Mouse (Mus musculus): Measurements from ENCODE around the gene Cyp17a1. TPM values are rescaled to one million over a fixed set of nuclear protein-coding genes. Genes with fewer than 3 reads are reported as not detected.

Gene Cyp17a1
- polyA plus RNA-seq, 1 experiment, result not detected

DNA sequence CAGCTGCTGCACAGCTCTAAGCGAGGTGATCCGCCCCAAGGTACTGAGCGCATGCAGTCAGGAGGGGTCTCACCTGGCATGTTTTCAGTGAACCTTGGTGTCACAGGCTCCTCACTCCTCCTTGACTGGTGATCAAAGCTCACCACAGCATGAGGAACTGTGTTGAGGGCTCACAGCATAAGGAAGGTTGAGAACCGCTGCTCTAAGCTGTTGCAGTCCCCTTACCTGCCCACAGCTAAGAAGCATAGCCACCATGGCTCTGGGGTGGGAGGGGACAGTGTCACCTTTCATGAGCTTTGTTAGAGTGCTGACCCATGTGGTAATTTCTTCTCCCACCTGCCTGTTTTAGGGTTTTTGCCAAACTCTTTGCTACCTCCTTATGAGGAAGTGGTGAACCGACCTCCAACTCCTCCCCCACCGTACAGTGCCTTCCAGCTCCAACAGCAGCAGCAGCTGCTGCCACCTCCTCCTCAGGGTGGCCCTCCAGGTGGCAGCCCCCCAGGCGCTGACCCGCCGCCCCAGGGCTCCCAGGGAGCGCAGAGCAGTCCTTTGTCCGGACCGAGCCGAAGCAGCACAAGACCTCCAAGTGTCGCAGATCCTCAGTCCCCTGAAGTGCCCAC, 19.2 kb downstream of the Cyp17a1 start:
- no peak for DNase-seq (ENCODE audit: low read depth)
- TF ChIP-seq CTCF (IDR thresholded peaks at IDR 0.05; ENCODE audit: borderline replicate concordance, extremely low read depth, insufficient read depth, insufficient read length), result no peak
- no peak for TF ChIP-seq POLR2A (IDR thresholded peaks at IDR 0.05; ENCODE audit: borderline replicate concordance, extremely low read depth, insufficient read depth, insufficient read length, poor library complexity, severe bottlenecking)

DNA sequence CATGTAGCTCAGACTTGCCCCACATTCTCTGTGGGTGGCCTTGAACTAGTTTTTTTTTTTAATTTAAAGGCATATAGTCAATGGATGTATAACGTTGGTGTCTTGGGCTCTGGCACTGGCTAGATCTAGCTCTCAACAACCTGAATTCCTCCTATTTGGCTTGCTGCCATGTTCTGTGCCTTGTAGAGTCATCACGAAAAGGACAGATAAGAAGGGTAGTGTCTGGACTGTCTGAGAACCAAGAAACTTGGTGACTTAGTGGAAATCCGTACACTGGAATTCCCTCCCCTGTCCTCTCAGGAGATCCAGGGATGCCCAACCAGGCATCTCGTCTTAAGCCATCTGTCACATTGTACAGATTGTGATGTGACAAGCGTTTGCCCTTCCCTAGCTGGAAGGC, 19.8 kb downstream of the Cyp17a1 start:
- TF ChIP-seq POLR2A (IDR thresholded peaks at IDR 0.05; ENCODE audit: borderline replicate concordance, extremely low read depth, insufficient read depth, insufficient read length, poor library complexity, severe bottlenecking), result no peak
- TF ChIP-seq CTCF (IDR thresholded peaks at IDR 0.05; ENCODE audit: borderline replicate concordance, extremely low read depth, insufficient read depth, insufficient read length), result no peak
- DNase-seq (ENCODE audit: low read depth), result no peak

DNA sequence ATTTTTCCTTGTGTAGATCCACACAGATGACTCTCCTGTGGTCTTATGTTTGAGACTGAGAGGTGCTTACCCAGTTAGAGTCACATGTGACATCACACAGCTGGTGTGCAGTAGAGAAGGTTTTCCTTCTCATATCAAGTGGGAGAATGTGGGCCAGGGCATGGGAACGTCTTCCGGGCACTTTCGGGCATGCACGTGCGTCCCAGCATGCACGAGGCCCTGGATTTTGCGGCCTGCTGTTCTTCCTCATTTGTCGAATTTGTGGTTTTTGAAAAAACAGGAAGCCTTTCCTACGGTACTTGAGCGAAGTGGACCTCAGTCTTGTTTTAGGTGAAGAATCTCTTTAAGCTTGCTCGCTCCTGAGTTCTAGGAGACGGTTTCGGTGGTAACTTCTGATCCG, 24.4 kb downstream of the Cyp17a1 start:
- no peak for DNase-seq (ENCODE audit: low read depth)
- TF ChIP-seq POLR2A (IDR thresholded peaks at IDR 0.05; ENCODE audit: borderline replicate concordance, extremely low read depth, insufficient read depth, insufficient read length, poor library complexity, severe bottlenecking) (no peak), CTCF (IDR thresholded peaks at IDR 0.05; ENCODE audit: borderline replicate concordance, extremely low read depth, insufficient read depth, insufficient read length) (no peak)

DNA sequence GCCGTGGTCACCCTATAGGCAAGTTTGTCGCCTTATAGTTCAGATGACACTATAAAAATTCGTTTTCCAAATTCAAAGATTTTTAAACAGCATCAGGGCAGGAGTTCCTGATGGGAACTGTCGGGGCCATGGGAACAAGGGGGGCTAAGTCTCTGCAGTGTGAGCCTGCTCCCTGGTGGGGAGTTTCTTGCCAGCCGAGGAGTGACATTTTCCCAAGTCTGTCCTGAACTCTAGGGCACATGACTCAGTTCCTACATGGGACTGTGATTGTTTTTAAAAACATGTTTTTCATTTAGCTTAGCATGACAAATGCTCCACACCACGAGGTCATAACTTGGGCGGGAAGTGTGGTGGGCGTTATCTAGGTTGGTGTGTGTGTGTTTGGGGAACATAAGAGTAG, 25.1 kb downstream of the Cyp17a1 start:
- DNase-seq (ENCODE audit: low read depth), result no peak
- TF ChIP-seq POLR2A (IDR thresholded peaks at IDR 0.05; ENCODE audit: borderline replicate concordance, extremely low read depth, insufficient read depth, insufficient read length, poor library complexity, severe bottlenecking) (no peak), CTCF (IDR thresholded peaks at IDR 0.05; ENCODE audit: borderline replicate concordance, extremely low read depth, insufficient read depth, insufficient read length) (no peak)

DNA sequence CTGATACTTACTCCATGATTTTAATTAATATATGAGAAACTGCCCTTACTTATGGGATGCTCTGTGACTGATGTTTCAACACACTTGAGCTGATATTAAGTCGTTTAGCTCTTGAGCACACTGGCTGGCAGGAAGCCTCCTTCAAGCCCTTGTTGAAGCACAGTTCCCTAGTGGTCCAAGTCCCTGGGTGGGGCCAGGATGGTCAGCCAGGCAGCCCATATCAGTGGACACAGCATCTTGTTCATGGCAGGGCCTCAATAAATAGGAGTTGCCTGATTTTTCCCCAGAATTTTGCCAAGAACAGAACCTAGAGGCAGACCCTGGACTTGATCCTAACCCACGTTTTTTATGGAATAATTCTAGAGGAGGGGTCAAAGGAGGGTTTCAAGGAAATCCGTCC, 25.7 kb downstream of the Cyp17a1 start:
- TF ChIP-seq POLR2A (IDR thresholded peaks at IDR 0.05; ENCODE audit: borderline replicate concordance, extremely low read depth, insufficient read depth, insufficient read length, poor library complexity, severe bottlenecking), result no peak
- no peak for DNase-seq (ENCODE audit: low read depth)

DNA sequence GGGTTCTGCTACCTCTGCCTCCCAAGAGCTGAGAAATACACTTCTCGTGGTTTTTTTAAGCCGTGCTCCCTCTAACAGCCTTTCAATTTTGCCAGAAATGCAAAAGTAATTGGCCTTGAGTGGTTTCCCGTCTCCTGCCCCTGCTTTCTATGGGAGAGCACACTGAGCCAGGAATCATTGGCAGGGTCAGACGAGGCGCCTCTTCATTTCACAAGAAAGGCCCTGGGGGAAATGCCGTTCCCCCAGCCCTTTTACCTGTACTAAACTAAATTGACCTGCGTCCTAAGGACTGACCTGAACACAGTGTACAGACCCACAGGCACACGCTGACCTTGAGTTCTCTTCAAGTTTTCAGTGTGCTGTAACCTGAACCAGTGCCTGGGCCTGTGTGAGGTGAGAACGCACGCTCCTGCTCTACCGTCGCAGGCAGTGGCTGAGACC, 26.9 kb downstream of the Cyp17a1 start:
- no peak for TF ChIP-seq POLR2A (IDR thresholded peaks at IDR 0.05; ENCODE audit: borderline replicate concordance, extremely low read depth, insufficient read depth, insufficient read length, poor library complexity, severe bottlenecking)
- no peak for TF ChIP-seq CTCF (IDR thresholded peaks at IDR 0.05; ENCODE audit: borderline replicate concordance, extremely low read depth, insufficient read depth, insufficient read length)
- peak; percentile 39 for DNase-seq (ENCODE audit: low read depth)

DNA sequence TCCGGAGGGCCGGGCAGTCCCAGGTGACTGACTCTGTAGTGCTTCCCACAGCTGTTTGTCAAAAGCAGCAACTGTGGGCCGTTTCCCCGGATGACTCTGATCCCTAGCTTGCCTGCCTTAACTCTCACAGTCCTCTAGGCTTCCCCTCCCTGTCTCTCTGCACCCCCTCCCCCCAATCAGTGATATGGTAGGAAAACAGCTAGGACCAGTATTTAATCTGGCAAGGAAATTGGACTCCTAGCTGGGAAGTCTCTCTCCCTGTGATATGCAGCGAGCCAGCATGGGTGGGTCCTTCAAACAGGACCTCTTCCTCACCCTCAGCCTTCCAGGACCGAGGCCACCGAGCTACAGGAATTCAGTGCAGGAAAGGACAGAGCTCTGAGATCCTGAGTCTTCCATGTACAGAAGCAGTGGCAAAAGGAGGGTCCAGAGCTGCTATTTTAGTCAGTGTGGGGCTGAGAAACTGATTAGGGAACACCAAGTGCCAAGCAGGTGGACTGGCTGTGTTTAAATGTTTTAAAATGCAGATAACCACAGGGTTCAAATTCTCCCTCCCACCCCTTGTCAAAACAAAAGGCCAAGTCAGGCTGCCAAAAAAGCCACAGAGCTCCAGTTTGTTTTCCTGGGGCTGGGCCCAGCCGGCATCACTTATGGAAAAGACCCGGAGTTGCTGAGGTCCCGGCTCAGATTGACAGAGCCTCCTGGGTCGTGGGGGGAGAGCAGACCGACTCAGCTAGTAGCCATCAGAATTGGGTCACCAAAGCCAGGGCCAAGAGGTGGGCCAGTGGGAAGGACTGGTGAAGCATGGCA, 28.0 kb downstream of the Cyp17a1 start:
- no peak for TF ChIP-seq POLR2A (IDR thresholded peaks at IDR 0.05; ENCODE audit: borderline replicate concordance, extremely low read depth, insufficient read depth, insufficient read length, poor library complexity, severe bottlenecking)
- no peak for TF ChIP-seq CTCF (IDR thresholded peaks at IDR 0.05; ENCODE audit: borderline replicate concordance, extremely low read depth, insufficient read depth, insufficient read length)
- DNase-seq (ENCODE audit: low read depth), result peak; percentile 78

DNA sequence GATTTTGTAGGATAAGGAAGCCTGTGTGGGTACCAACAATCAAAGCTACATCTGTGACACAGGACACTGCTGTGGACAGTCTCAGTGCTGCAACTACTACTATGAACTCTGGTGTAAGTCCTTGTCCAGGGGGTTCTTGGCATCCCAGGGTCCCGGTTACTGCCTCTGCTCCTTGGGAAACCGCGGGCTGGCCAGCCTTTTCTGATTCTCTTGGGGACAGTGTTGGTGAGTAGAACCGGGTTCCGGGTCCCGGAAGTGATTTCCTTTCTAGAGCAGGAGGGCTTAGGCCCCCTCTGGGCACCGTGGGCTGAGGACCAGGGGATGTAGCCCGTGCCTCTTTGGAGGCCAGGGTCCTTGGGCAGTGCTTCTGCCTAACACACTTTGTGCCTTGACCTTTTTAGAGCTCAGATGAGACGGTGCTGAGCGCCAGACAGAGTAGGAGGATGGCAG, 28.6 kb downstream of the Cyp17a1 start:
- TF ChIP-seq POLR2A (IDR thresholded peaks at IDR 0.05; ENCODE audit: borderline replicate concordance, extremely low read depth, insufficient read depth, insufficient read length, poor library complexity, severe bottlenecking), result no peak

DNA sequence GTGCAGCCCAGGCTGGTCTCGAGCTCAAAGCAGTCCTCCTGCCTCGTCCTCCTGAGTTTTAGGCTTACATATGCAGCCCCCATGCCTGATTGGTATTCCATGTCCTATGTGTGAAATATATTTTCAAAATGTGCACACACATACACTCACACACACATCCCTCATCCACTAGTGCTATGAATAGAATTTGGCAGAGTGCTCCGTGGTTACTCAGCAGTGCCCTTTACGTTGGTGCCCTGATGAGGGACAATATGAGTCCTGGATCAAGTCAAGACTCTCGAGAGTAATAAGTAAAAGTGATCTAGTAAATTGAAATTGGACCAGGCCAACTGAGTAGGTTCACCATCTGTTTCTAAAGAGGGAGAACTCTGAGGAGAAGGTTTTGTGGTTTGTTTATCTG, 29.7 kb downstream of the Cyp17a1 start:
- no peak for DNase-seq (ENCODE audit: low read depth)
- TF ChIP-seq CTCF (IDR thresholded peaks at IDR 0.05; ENCODE audit: borderline replicate concordance, extremely low read depth, insufficient read depth, insufficient read length), result no peak
- no peak for TF ChIP-seq POLR2A (IDR thresholded peaks at IDR 0.05; ENCODE audit: borderline replicate concordance, extremely low read depth, insufficient read depth, insufficient read length, poor library complexity, severe bottlenecking)

More for the DNA sequence above, 28.6 kb downstream of the Cyp17a1 start:
- no peak for DNase-seq (ENCODE audit: low read depth)

DNA sequence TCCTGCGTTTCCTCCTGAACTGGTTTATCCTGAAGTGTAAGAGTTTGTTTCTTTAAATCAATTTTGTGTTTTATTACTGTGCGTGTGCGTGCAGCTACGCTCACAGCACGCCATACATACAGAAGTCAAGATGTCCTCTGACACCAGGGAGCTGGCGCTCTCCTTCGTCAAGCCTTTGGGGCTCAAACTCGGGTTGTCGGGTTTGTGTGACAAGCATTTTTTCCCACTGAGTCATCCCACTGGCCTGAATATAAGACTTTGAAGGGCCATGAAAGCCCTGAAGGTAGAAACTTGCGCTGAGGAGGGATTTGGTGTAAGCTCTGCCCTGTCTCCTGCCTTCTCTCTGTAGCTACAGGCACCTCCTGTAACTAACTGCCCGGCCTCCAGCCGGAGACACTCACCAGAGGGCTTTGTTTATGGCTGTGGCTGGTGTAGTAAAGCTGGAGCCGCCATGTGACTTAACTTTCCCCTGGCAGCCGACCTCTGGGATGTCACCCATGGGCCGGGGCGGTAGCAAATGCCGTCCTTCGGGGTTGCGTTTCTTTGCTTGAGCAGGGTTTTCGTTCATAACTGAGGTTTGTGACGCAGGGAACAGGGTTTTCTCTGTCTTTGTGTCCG, 30.7 kb downstream of the Cyp17a1 start:
- TF ChIP-seq POLR2A (IDR thresholded peaks at IDR 0.05; ENCODE audit: borderline replicate concordance, extremely low read depth, insufficient read depth, insufficient read length, poor library complexity, severe bottlenecking) (no peak), CTCF (IDR thresholded peaks at IDR 0.05; ENCODE audit: borderline replicate concordance, extremely low read depth, insufficient read depth, insufficient read length) (no peak)
- no peak for DNase-seq (ENCODE audit: low read depth)

DNA sequence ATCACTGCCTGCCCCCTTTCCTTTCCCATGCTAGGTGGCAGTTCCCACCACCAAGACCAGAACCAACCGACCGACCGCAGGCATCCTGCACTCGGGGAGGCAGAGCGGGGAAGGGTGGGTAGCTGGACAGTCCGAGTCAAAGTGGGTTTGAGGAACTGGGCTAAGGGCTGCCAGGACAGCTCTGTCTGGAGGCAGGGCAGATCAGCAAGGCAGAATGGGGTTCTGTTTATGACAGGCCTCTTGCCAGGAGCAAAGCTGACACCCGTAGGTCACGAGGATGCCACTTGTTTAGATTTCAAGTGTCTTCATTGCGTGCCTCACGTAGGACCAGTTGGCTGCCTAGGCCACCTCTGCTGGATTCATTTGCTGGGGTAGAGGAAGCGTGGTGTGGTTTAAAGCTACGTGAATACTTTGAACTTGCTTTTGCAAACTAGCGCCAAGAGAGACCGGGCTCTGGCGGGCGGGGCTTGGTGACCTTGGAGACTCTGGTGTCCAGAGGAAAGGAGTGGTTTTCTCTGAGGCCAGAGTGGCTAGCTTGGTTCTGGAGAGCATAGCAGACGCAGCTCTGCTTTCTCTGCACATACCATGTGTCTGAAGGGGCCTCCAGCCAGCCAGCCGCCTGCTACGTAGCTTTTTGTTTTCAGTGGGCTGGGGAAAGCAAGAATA, 31.4 kb downstream of the Cyp17a1 start:
- DNase-seq (ENCODE audit: low read depth), result peak; percentile 70
- TF ChIP-seq POLR2A (IDR thresholded peaks at IDR 0.05; ENCODE audit: borderline replicate concordance, extremely low read depth, insufficient read depth, insufficient read length, poor library complexity, severe bottlenecking), result no peak
- no peak for TF ChIP-seq CTCF (IDR thresholded peaks at IDR 0.05; ENCODE audit: borderline replicate concordance, extremely low read depth, insufficient read depth, insufficient read length)
